Mouse (Mus musculus) embryonic facial prominence, embryonic 11.5 days (tissue): ENCODE measurements around the gene Il11ra1. TPM values are rescaled to one million over a fixed set of nuclear protein-coding genes. Genes with fewer than 3 reads are reported as not detected.
"Not testable (repeated sequence)": the region's sequence is repeated elsewhere in the genome, so short reads cannot be mapped to it uniquely, and the experiment has no call there.

Source experiments
- ATAC-seq: fragments of 200-750 bp; cut with Nextera tagmentation; replicated peaks from 2 replicates; pipeline ENCODE4 v1.8.0; 2017; ENCODE audit warnings: low read depth; ENCODE audit not compliant: insufficient number of reproducible peaks, low FRiP score, low TSS enrichment
- DNase-seq: peaks from one replicate; pipeline ENCODE4 v3.0.0-alpha.2; 2015; ENCODE audit warnings: low spot score
- H3K27ac ChIP-seq: fragments of 300-500 bp; sonication (generic); replicated peaks from 2 replicates; pipeline ENCODE4 v1.5.1; 2014; ENCODE audit warnings: mild to moderate bottlenecking, low read depth, low read length, control low read depth
- H3K27me3 ChIP-seq: fragments of 300-500 bp; sonication (generic); 2 replicates; pipeline ENCODE4 v1.6.1; 2014; ENCODE audit warnings: mild to moderate bottlenecking, low read length, moderate library complexity, mixed read lengths; ENCODE audit not compliant: control insufficient read depth, insufficient read depth
- H3K36me3 ChIP-seq: fragments of 300-500 bp; sonication (generic); replicated peaks from 2 replicates; pipeline ENCODE4 v1.6.1; 2014; ENCODE audit warnings: low read depth, mild to moderate bottlenecking, low read length, moderate library complexity, mixed read lengths; ENCODE audit not compliant: control insufficient read depth, insufficient read depth
- H3K4me1 ChIP-seq: fragments of 300-500 bp; sonication (generic); 2 replicates; pipeline ENCODE4 v1.6.1; 2014; ENCODE audit warnings: low read length, mixed read lengths; ENCODE audit not compliant: control insufficient read depth, insufficient read depth
- H3K4me2 ChIP-seq: fragments of 300-500 bp; sonication (generic); 2 replicates; pipeline ENCODE4 v1.6.1; 2014; ENCODE audit warnings: low read depth, mild to moderate bottlenecking, control low read depth, low read length, moderate library complexity
- H3K4me3 ChIP-seq: fragments of 300-500 bp; sonication (generic); 2 replicates; pipeline ENCODE4 v1.5.1; 2014; ENCODE audit warnings: low read depth, low read length, control low read depth
- H3K9ac ChIP-seq: fragments of 300-500 bp; sonication (generic); replicated peaks from 2 replicates; pipeline ENCODE4 v1.6.1; 2014; ENCODE audit warnings: mild to moderate bottlenecking, control low read depth, low read length
- H3K9me3 ChIP-seq: fragments of 300-500 bp; sonication (generic); replicated peaks from 2 replicates; pipeline ENCODE4 v1.6.1; 2016; ENCODE audit warnings: mild to moderate bottlenecking, low read length, inconsistent platforms, mixed read lengths; ENCODE audit not compliant: control insufficient read depth
- WGBS: fragments of 180-500 bp; shearing (Covaris S2); extraction: QIAGEN DNeasy Blood & Tissue Kit; methylation state at CpG from one replicate; pipeline ENCODE4 v1.1.7; 2014; 5-methylcytosine and 5-hydroxymethylcytosine counted together
- polyA plus RNA-seq: library from polyadenylated mRNA; unstranded; fragments of >200 nt; fragmentation: Nextera tagmentation; extraction: Ambion mirVana; gene quantifications from 2 replicates; pipeline ENCODE4 v1.2.1, GENCODE M21; 2014

The Il11ra1 gene
- polyA plus RNA-seq, 1 experiment from 2014 or later = 199 TPM

DNA sequence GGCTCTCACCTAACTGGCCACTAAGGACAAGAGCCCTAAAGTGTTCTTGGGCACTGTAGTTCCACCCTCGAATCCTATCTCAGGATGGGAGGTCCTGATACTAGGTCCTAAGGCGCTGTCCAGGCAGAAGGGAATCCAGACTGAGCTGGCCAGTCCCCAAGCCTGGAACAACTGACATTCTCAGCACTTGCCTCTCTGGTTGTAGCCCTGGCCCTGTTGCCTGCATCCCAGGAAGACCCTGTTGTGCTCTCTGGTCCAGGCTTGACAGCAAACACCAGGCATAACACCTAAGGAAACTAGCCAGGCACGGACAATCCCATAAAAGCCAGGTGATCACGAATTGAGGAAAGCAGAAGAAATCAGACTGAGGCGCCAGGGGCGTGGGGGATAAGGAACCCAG lies 17.0 kb upstream of the Il11ra1 start:
- DNase-seq (no peak), ATAC-seq (no peak)
- H3K36me3 ChIP-seq = no peaks in the 10 kb centered on the region; the same call in 1 of the 2 replicates
- no peak overlapping the region; the same call in 1 of the 2 replicates for H3K9ac ChIP-seq
- H3K9me3 ChIP-seq = no peaks in the 10 kb centered on the region
- peaks cover 7% of the 10 kb centered on the region for H3K4me1 ChIP-seq
- H3K4me2 ChIP-seq = no peak overlapping the region
- H3K27ac ChIP-seq = no peak overlapping the region; the same call in 1 of the 2 replicates
- no peaks in the 10 kb centered on the region for H3K27me3 ChIP-seq
- peak overlapping the region; percentile 5; the same call in 1 of the 2 replicates for H3K4me3 ChIP-seq
- WGBS = 19% methylated on average over 6 of the region's 6 CpGs

DNA sequence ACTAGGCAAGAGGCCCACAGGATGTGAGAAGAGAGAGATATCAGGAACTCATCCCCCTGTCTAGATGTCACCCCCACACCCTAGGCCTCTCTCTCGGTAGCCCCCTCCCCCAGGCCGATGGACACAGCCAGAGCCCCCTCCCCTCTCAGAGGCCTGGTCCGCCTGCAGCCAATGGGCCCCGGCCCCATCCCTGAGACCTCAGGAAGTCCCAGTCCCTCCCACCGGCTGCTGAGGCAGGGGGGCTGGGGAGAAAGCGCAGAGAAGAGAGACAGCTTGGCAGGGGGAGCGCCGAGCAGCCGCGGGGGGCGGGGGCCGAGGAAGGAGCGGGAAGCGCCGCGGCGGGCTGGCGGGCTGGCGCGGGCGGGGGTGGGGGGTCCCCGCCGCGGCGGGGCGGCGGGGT lies 16.5 kb upstream of the Il11ra1 start:
- not testable (repeated sequence) for H3K36me3 ChIP-seq, H3K9me3 ChIP-seq, H3K4me3 ChIP-seq, H3K27ac ChIP-seq, H3K27me3 ChIP-seq, ATAC-seq, H3K4me1 ChIP-seq, DNase-seq, H3K9ac ChIP-seq, H3K4me2 ChIP-seq
- WGBS = 0% methylated on average over 2 of the region's 27 CpGs

DNA sequence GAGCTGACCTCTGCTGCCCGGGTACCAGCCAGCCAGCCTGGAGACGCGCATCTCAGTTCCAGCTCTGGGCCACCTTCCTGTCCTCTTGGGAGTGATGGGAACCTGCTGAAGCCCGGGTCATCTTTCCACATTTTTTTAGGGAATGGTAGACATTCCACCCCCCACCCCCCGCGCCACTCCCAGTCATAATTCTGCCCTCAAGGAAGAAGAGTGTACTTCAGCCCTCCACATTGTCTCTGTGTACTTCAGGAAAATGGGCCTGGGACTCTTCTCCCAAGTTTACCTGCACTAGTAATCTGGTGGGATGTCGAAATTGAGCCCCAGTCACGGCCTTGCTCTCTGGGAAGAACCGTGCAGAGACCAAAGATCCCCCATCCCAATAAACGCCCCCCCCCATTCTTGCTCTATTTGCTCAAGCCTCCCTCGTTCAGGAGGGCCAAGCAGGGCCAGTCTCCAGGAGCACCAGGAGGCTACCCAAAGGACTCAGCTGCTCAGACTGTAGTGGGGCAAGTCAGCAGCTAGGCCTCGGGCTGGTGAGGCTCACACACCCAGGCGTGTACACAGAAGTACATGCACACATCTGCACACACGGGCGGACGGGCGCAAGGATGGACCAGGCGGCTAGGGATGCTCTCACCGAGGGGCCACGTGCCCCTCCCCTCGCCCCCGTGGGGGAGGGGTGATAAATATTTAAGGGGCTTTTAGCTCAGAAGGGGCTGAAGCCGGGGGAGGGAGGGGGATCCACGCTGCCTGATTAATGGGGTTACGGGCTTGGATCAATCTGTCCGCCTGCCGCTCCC lies 15.5 kb upstream of the Il11ra1 start:
- WGBS = 2% methylated on average over 22 of the region's 27 CpGs
- not testable (repeated sequence) for H3K36me3 ChIP-seq, H3K4me2 ChIP-seq, H3K27me3 ChIP-seq, H3K4me3 ChIP-seq, DNase-seq, H3K9me3 ChIP-seq, H3K4me1 ChIP-seq, H3K9ac ChIP-seq
- 0 out of 2 replicates have a peak overlapping the region, but pooled peaks have one; percentile 13 for H3K27ac ChIP-seq
- peak; percentile 46 for ATAC-seq

DNA sequence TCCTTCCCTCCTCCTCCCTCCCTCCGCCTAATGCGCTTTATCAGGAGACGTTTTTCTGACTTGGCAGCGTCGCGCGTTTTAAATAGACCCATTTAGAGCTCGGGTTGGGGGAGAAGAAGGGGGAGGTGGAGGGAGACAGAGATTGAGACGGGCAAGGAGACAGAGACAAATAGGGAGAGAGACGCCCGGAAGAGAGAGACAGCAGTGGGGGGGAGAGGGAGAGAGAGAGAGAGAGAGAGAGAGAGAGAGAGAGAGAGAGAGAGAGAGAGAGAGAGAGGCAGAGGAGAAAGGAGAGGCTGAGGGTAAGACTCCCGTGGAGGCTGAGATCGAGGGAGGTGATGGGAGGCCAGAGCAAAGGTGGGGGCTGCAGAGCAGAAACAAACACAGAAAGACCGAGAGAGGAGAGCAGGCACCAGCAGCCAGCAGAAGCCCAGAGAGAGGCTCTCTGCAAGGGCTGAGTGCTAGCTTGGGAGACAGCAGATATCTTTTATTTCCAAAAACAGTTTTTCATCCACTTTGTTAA lies 14.8 kb upstream of the Il11ra1 start:
- not testable (repeated sequence) for ATAC-seq

DNA sequence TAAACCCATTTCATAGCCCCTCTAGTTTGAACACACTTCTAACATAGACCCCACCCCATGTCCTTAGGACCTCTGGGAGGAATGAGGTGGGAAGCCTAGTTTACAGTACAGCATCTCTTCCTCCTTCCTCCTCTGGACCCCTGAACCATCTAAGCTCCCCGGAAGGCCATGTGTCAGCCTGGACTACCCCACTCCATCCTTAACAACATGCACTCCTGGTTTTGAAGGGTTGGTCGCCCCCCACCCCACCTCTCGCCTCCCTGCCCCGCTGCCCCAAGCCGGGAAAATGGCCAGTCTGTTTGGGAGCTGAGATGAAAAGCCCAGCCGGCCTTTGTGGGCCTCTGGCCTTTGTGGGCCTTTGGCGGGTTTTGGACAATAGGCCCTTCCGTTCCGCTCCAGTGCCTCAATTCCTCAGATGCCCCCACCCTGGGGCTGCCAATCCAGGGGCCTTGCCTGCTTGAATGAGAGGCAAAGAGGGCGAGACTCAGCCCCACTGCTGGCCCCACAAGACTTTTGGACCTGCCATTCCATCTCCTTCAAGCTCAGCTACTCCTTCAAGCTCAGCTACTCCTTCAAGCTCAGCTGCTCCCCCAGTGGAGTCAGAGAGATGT lies 13.8 kb upstream of the Il11ra1 start:
- H3K27me3 ChIP-seq, H3K4me1 ChIP-seq, H3K4me2 ChIP-seq, H3K4me3 ChIP-seq, DNase-seq, H3K9me3 ChIP-seq, H3K9ac ChIP-seq, H3K27ac ChIP-seq, H3K36me3 ChIP-seq: not testable (repeated sequence)
- ATAC-seq = 0 out of 2 replicates have a peak, but pooled peaks have one; percentile 10
- 40% methylated on average over 6 of the region's 10 CpGs for WGBS

More for the DNA sequence above, 14.8 kb upstream of the Il11ra1 start:
- not testable (repeated sequence) for H3K4me2 ChIP-seq, H3K36me3 ChIP-seq, H3K27ac ChIP-seq, DNase-seq, H3K27me3 ChIP-seq, H3K4me3 ChIP-seq, H3K4me1 ChIP-seq, H3K9me3 ChIP-seq, H3K9ac ChIP-seq
- WGBS = 3% methylated on average over 10 of the region's 14 CpGs

DNA sequence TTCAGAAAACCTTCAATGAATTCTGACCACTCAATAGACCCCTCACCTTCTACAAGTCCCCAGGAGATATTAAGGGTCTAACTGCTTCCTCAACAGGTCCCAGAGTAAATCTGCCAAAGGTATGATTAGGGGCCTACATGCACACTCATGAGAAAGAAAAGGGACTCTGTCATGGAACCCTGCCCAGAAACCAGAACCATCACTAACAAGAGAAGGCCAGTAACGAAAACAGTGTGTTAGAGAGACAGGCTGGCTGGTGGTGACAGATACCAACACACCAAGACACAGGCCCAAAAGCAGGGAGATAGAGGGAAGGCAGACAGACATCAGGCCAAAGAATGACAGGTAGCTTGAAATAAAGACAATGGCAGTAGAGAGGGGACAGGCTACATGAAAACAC lies 11.2 kb upstream of the Il11ra1 start:
- not testable (repeated sequence) for H3K4me1 ChIP-seq, ATAC-seq

DNA sequence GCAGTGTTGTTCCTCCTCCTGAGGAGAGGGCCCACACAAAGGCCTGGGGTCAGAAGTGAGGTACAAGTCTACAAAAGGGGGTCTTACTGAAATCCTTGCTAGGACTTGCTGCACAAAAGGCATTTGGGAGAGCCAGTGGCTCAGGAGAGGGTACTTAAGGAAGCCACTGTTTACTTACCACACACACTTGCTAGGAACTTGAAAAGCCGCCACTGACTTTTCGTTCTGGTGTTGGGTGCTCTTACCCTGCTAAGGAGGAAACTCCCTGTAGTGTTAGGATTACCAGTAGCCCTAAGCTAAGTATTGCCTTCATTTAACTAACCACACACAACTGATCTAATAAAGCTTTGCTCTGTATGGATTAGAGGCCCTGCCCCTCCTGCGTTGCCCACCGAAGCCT lies 9.8 kb upstream of the Il11ra1 start:
- no CpG with 5 or more reads among the region's 4 CpGs for WGBS
- H3K4me1 ChIP-seq, ATAC-seq, H3K36me3 ChIP-seq, H3K9ac ChIP-seq, H3K27ac ChIP-seq, H3K4me2 ChIP-seq, H3K4me3 ChIP-seq, H3K27me3 ChIP-seq, DNase-seq, H3K9me3 ChIP-seq: not testable (repeated sequence)

More for the DNA sequence above, 11.2 kb upstream of the Il11ra1 start:
- H3K27ac ChIP-seq, H3K36me3 ChIP-seq, H3K27me3 ChIP-seq, H3K4me2 ChIP-seq, DNase-seq, H3K4me3 ChIP-seq, H3K9me3 ChIP-seq, H3K9ac ChIP-seq: not testable (repeated sequence)
- WGBS = 44% methylated on average over 1 of the region's 1 CpGs

DNA sequence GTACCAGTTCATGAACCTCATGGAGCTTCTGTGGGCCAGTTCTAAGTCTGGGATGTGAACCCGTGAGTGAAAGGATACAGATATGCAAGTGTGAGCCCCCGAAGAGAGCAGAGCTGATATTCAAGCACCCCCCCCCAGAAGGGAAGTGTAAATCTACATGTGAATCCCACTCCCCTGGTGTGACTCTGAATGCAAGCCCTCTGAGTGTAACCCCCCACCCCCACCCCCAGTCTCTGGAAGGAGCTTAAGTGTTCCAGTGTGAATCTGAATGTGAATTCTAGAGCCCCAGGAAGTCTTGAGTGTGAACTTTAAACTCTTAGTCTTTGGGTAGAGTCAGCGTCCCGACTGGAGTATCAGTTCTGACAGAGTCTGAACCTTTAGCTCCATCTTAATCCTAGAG lies 6.3 kb upstream of the Il11ra1 start:
- not testable (repeated sequence) for H3K27ac ChIP-seq

More for the DNA sequence above, 6.3 kb upstream of the Il11ra1 start:
- not testable (repeated sequence) for H3K9ac ChIP-seq, H3K36me3 ChIP-seq, H3K9me3 ChIP-seq, H3K27me3 ChIP-seq, ATAC-seq, DNase-seq, H3K4me1 ChIP-seq, H3K4me3 ChIP-seq
- peak overlapping the region; percentile 3; the same call in 1 of the 2 replicates for H3K4me2 ChIP-seq
- WGBS = 11% methylated on average over 4 of the region's 4 CpGs
